Mouse (Mus musculus) adrenal gland, postnatal 4 days (tissue): ENCODE measurements around the gene Cep57l1. TPM values are rescaled to one million over a fixed set of nuclear protein-coding genes. Genes with fewer than 3 reads are reported as not detected.

Experiments
- DNase-seq, 2 experiments: peaks; one replicate each; pipeline ENCODE4 v3.0.0; 2021 to 2022; ENCODE audit warnings: low spot score in 2 of 2, mixed read lengths in 2 of 2
- total RNA-seq, 2 experiments: library from RNA; stranded (reverse); gene quantifications; 2 replicates each; pipeline ENCODE4 v1.2.3; 2021

The Cep57l1 gene
- total RNA-seq, 2 experiments from 2014 or later: 16.6 to 18.2 TPM

GRCm38 (mm10) chr10:41746554-41746953 lies 63.1 kb downstream of the Cep57l1 start:
- no peak for DNase-seq

- no peak for DNase-seq
These were observed 65.7 kb downstream of the Cep57l1 start for GRCm38 (mm10) chr10:41744006-41744405.

- no peak for DNase-seq
These were observed 69.5 kb downstream of the Cep57l1 start for GRCm38 (mm10) chr10:41740221-41740620.

- DNase-seq: no peak
These were observed 72.4 kb downstream of the Cep57l1 start for GRCm38 (mm10) chr10:41737245-41737644.

GRCm38 (mm10) chr10:41735398-41735797 lies 74.3 kb downstream of the Cep57l1 start:
- no peak for DNase-seq

GRCm38 (mm10) chr10:41733214-41733613 lies 76.5 kb downstream of the Cep57l1 start:
- DNase-seq: no peak

- no peak for DNase-seq
These were observed 77.7 kb downstream of the Cep57l1 start for GRCm38 (mm10) chr10:41731932-41732331.

GRCm38 (mm10) chr10:41730746-41731145 lies 78.9 kb downstream of the Cep57l1 start:
- DNase-seq: no peak

- DNase-seq: no peak
These were observed 83.5 kb downstream of the Cep57l1 start for GRCm38 (mm10) chr10:41726215-41726614.

- DNase-seq: no peak
These were observed 90.1 kb downstream of the Cep57l1 start for GRCm38 (mm10) chr10:41719587-41719986.

GRCm38 (mm10) chr10:41716029-41716897 lies 93.4 kb downstream of the Cep57l1 start, which contains the start of gene Ccdc162:
Gene Ccdc162 (minus strand): TSS chr10:41716634.
- DNase-seq: no peak

GRCm38 (mm10) chr10:41715557-41715956 lies 94.1 kb downstream of the Cep57l1 start:
- DNase-seq: no peak

GRCm38 (mm10) chr10:41711467-41711866 lies 98.2 kb downstream of the Cep57l1 start:
- no peak for DNase-seq

- DNase-seq: no peak
These were observed 98.9 kb downstream of the Cep57l1 start for GRCm38 (mm10) chr10:41710773-41711172.

- peak in 1 of 2 experiments; percentile 43 for DNase-seq
These were observed 100.3 kb downstream of the Cep57l1 start for GRCm38 (mm10) chr10:41709341-41709740.

- DNase-seq: no peak
These were observed 110.0 kb downstream of the Cep57l1 start for GRCm38 (mm10) chr10:41699669-41700068.

- no peak for DNase-seq
These were observed 112.6 kb downstream of the Cep57l1 start for GRCm38 (mm10) chr10:41697040-41697439.

GRCm38 (mm10) chr10:41690978-41691377 lies 118.7 kb downstream of the Cep57l1 start:
- DNase-seq: no peak

- no peak for DNase-seq
These were observed 119.5 kb downstream of the Cep57l1 start for GRCm38 (mm10) chr10:41689941-41690887.

- no peak for DNase-seq
These were observed 125.1 kb downstream of the Cep57l1 start for GRCm38 (mm10) chr10:41684548-41684996.

- DNase-seq: peak; percentile 53 to 69
These were observed 126.9 kb downstream of the Cep57l1 start for GRCm38 (mm10) chr10:41682546-41683393.
